Mouse (Mus musculus) thymus, postnatal 10 days (tissue): ENCODE data around the gene Pax2.
"Not testable (repeated sequence)": the region's sequence is repeated elsewhere in the genome, so short reads cannot be mapped to it uniquely, and the experiment has no call there.

Experiments
- DNase-seq, 2 experiments: peaks; one replicate each; pipeline ENCODE4 v3.0.0; 2021; ENCODE audit warnings: low spot score in 2 of 2

Gene Pax2

DNA sequence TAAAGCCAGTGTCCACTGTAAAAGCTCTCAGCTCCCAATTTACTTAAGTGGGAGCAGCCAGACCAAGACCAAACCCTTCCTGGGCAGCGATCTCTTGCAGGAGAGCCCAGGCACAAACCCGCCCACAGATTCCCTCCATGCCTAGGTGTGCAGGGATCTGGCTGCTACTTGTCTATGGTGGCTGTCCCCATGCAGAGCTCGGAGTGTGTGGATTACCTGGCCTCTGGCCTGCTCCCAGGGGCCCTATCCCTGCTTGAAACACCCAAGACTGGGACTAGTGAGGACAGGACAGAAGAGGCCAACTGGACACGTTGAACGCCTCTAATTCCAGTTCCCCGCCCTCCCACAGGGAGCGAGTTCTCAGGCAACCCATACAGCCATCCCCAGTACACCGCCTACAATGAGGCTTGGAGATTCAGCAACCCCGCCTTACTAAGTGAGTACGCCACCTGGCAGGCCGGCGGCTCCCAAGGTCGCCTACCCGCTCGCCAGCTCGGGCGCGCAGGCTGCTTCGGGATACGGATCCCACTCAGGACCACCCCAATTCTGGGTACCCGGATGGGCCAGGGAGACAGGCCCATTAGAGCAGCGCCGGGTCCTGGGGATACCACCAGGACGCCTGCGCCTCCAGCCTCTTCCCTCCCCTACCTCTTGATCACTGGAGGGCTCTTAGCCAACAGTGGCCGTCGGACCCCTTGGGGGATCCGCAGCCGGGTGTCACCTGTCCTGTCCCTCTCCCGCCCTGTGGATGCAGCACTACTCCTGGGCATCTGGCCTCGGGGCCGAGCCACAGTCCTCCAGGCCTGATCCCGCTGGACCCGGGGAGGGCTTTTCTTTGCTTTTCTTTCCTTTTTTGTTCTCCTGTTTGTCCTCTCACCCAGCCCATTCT, 79.4 kb downstream of the Pax2 start:
- no peak for DNase-seq

DNA sequence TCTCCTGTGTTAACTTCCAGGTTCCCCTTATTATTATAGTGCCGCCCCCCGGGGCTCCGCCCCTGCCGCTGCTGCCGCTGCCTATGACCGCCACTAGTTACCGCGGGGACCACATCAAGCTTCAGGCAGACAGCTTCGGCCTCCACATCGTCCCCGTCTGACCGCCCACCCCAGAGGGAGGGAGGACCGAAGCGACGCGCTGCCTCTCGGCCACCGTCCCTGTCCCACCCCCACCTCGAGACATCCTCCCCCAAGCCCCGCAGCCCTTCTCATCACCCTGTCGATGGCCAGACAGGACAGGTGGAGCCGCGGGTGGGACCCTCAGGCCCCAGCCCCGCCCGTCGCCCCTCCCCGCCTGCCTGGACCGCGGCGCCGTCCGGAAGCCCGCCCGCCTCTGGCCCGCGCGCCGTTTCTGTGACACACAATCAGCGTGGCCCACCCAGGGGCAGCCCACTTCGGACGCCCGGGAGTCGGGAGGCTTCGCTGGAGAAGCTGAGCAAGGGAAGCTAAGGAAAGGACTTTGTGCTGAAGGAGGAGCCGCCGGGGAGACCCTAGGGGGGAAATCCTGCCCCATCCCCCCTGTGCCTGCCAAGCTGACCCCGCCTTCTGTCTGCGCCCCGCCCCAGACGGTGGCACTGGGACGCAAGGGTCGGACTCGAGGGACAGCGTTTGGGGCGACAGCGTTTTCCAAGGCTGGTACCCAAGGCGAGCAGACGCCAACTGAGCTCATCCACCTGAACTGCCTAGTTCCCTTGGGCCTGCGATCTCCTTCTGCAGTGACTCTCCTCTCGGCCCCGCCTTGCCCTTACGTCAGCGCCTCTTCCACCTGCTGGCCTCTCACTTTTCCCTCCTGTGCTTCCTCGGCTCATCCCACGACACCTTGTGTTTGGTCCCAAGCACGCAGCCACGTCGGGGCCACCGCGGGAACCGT, 80.4 kb downstream of the Pax2 start:
- DNase-seq, result no peak

DNA sequence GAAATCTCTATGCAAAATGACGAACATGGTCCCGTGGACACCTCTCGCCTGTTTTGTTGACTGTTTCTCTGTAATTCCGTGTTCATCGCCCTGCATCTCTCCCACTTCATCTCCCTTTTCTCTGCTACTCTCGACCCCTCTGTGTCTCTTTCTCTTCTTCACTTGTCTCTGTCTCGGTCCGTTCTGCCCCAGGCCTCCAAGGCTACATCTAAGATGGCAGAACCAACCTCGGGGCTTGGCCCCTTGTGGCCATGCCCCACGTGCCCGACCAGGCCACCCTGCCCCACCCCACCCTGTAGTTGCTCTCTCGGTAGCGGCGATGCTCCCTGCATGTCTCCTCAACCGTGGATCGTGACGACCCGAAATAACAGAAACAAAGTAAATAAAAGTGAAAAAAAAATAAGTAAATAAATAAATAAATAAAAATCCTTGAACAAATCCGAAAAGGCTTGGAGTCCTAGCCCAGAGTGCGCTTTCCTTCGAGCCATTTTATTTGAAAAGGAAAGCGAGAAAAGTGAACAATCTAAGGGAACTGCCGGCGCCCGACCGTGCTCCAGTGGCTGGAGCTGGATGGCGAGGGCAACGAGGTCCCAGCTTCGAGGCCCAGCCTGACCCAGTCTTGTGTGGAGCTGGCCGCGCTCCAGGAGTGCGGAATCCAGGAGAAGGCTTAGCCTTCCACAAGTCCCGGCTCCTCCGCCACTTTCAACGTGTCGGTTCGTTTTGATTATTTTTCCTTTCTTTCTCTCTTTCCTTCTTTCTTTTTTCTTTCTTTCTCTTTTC, 81.8 kb downstream of the Pax2 start:
- DNase-seq, result no peak

DNA sequence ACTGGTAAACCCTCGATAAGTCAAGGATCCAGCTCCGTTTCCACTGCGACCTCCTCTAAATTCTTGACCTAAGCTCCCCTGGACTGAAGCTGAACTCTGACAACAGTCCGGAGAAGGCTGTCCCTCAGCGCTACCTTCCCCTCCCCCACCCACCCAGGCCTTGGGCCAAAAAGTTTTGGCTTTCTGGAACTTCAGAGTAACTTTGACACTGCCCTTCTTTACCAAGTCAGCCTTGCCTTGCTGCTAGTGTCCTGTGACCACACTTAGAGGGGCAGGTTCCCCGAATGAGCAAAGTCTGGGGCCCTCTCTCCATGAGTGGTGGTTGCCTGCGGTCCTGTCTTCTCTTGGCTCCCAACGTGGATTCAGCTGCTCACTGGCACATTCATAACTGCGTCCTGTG, 82.5 kb downstream of the Pax2 start:
- DNase-seq, result no peak

DNA sequence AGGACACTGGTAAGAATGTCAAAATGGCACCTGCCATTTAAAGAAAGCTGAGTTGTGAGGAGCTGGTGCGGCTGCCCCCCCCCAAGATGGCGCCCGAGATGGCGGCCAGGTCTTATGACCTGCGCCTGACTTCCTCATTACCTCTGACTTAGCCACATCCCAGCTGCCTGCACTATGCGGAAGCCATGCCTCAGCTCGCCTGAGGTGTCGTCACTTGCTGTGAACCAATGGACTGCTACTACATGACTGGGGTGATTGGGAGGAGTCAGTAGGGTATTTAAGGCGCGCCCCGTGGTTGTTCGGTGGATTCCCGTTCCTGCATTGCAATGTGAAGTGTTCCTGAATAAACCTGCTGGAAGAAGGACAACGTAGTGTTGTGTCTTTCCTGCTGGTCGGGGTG, 86.8 kb downstream of the Pax2 start:
- DNase-seq, result not testable (repeated sequence)

DNA sequence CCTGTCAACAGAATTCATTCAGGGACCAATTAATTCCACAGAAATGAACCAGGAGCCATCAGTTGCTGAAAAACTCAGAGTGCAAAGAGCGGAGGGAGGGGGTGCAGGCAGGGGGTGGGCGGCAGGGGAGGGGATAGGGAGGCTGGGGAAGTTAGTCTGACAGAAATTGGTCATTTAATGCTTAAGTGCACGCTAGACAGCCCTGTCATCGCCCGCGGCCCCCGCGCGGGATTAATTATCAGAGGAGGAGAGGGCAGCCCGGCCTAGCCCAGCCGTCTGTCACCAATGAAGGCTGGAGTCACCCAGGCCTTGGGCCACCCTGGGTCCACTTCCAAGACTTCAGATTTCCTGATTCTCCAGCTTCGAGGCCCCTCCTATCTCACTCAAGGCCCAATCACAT, 93.6 kb downstream of the Pax2 start:
- no peak for DNase-seq

DNA sequence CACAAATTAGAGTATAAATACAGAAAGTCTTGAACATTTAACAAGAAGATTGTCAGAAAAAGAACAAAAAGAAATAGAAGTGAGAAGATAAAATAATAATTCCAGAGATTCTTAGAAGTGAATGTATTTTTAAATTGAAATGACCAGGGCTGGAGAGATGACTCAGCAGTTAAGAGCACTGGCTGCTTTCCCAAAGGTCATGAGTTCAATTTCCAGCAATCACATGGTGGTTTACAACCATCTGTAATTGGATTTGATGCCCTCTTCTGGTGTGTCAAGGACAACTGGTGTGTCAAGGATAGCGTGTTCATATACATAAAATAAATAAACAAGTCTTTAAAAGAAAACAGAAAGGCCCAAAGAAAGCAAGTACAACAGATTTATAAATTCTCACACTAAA, 102.8 kb downstream of the Pax2 start:
- DNase-seq, result no peak

DNA sequence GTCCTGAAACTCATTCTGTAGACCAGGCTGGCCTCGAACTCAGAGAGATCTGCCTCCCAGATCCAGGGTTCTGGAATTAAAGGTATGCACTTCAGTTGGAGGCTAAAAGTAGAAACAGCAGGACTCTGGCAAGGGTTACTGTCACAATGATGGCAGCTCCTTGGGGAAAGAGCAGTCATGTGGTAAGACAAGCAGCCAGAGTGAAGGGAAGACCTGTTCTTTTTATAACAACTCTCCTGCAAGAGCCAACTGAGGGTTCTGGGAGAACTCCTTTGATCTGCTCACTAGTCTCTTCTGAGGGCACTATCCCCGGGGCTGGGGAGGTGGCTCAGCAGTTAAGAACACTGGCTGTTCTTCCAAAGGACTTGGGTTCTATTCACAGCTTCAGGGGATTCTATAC, 112.9 kb downstream of the Pax2 start:
- DNase-seq, result no peak

DNA sequence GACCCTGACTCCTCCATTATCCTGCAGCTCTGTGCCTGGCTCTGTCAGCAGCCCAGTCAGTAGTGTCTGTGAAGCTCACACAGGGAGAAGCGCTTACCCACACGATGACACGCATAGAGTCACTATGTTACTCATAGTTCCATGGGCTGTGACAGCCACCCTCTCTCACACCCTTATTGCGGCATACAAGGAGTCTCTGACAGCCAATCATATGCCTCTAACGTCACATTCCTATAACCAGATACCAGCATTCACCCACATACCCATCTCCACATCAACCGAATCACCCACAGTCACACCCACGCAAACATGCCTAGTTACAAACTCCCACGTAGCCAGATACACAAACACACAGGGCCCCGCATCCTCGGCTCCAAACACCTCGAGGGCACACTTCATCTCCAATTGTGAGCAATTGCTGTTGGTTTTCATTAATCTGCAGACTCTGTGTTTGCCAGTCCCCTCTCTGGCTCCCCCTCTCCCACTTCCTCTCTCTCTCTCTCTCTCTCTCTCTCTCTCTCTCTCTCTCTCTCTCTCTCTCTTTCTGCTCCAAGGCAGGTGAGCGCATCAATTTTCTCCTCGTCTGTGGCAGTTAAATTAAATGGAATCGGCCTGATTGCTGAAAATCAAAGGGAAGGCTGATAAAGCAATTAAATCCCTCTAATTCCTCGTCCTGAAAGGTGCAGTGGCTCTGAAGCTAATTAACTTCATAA, 118.5 kb downstream of the Pax2 start:
- DNase-seq, result no peak

DNA sequence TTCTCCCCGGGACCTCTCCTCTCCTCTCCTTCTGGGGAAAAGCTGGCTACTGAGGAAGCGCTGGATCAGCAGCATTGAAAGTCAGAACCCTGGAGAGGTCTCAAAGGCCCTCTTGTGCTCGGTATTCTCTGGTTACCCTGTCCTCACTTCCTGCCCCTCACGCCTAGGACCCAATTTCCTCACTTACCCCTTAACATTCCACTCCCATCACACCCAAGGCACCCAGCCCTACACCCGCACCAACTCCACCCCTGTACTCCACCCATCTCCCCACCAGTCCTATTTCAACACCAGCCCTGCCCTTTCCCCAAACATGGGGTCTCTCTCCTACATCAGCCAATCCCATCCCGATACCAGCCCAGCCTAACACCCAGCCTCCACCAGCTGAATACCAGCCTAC, 119.1 kb downstream of the Pax2 start:
- no peak for DNase-seq

DNA sequence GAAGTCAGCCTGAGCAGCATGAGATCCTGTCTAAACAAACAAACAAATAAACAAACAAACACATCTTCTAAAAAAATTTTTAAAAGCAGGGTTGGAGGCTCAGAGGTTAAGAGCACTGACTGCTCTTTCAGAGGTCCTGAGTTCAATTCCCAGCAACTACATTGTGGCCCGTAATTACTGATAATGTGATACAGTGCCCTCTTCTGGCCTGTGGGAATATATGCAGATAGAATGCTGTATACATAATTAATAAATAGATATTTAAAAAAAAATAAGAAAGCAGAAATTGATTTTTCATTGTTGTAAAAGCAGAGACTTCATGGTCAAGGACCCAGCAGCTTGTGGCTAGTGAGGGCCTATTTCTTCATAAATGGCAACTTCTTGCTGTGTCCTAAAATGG, 119.9 kb downstream of the Pax2 start:
- DNase-seq, result no peak

DNA sequence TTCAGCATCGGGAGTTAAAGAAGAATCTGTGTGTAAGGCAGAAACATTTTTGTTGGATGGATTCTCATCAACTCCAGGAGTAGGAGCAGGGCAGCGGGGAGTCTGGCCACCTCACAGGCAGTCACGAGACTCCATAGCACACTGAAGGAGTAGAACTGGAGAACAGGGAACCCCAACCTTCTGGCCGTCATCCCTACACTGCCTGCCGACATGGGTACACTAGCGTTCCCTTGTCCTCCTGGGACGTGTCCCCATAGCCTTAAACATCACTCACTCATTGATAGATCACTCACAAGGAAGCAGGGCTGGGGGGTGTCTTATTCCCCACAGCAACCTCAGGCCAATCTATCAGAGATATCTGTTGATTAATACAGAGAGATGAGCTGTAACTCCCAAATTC, 120.7 kb downstream of the Pax2 start:
- no peak for DNase-seq

DNA sequence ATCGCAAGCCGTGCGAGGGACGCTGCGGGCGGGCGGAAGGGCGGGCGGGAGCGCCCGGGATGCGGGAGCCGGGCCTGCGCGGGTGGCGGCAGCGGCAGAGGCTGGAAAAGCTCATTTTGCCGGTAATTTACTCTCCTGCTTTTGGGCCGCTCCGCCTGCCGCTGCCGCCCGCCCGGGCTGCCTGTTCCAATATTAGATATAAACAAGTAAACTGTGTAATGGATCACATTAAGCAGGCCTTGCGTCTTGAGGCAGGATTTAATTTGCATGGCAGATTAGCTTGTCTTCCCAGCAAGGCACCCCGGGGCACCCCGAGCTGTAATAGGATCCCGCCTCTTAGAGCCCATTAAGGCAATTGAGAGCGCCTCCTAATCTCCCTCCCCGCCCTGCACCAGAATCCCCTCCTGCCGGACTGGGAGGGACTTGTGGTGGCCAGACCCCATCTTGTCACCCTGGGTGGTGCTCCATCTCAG, 126.7 kb downstream of the Pax2 start:
- DNase-seq, result no peak

DNA sequence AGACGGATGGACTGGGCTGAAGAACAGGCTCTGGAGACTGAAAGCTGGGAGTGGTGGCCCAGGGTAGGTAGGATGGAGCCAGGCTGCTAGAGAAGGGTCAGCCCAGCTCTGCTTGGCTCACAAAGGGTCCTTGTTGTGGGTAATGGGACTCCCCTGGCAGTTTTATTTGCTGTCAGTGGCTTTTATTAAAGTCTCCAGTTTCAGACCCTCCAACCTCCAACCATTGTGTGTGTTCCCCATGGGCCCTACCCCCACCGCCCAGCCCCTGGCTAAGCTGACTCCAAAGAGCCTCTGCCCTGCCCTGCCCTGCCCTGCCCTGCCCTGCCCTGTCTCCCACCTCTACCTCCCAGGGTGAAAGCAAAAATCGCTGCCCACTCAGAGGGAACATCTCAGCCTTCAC, 128.5 kb downstream of the Pax2 start:
- DNase-seq, result no peak

DNA sequence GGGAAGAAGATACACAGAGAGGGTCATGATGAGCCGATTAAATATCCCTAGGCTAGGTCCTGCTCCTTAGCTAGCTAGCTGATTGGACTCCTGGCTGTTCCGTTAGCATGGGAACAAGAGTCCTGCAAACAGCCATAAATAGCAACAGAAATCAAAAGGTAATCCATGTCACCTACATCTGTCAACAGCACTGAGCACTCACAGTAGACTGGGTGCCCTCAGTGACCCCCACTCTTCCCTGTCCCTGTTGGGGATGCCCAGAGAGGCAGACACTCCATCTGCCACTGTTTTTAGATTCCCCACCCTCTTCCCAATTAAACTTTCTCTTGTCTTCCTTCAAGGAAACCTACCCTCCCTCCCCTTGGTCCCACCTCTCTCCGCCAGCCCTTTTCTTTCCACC, 130.6 kb downstream of the Pax2 start:
- no peak for DNase-seq
